Mouse (Mus musculus) ES-E14 (cell line): Measurements from ENCODE around the gene Olfr11.

Source experiments
- CHD2 ChIP-seq: IDR thresholded peaks from 2 replicates; pipeline ENCODE4 v1.6.1; 2014; ENCODE audit warnings: mild to moderate bottlenecking, low read depth, low read length, inconsistent platforms
- HCFC1 ChIP-seq: IDR thresholded peaks from 2 replicates; pipeline ENCODE4 v1.6.1; 2012; ENCODE audit warnings: low read length, inconsistent platforms, borderline replicate concordance; ENCODE audit not compliant: insufficient read depth
- MAFK ChIP-seq: IDR thresholded peaks from 2 replicates; pipeline ENCODE4 v1.6.1; 2014; ENCODE audit warnings: mild to moderate bottlenecking, low read depth, low read length, inconsistent platforms; ENCODE audit not compliant: insufficient read depth
- ZC3H11A ChIP-seq: IDR thresholded peaks from 2 replicates; pipeline ENCODE4 v1.6.1; 2012; ENCODE audit warnings: low read depth, mild to moderate bottlenecking, inconsistent platforms, low read length, borderline replicate concordance

GRCm38 (mm10) chr13:21677305-21677704 lies 35.0 kb upstream of the Olfr11 start, which contains the start of gene Olfr1360:
- no peak for TF ChIP-seq HCFC1
- TF ChIP-seq ZC3H11A: no peak
- no peak for TF ChIP-seq CHD2
- TF ChIP-seq MAFK: no peak
